In genomic region chr10:3933311-3933940, GRCm38 (mm10) we compare ENCODE assay signal across 27 mouse cellular contexts. TPM values are rescaled to one million over a fixed set of nuclear protein-coding genes. Genes with fewer than 3 reads are reported as not detected.
DNase-seq lines count a peak whose midpoint lies in the region; ATAC-seq and TF ChIP-seq lines count a peak whose summit lies in the region.
"Had no signal": no experiment of that assay in that cellular context is flagged by ENCODE, and none has a peak within 500 bp of the region (broad histone marks: within the 10 kb centered on the region; RNA-seq: fewer than 3 reads in every experiment).

No protein-coding gene starts in this region.

- peaks cover 4% of the 10 kb centered on the region for H3K4me1 ChIP-seq in ES-Bruce4 (ENCODE audit: control insufficient read depth, insufficient read depth, low read length)
- H3K4me1 ChIP-seq in embryonic facial prominence, embryonic 11.5 days (ENCODE audit: control insufficient read depth, insufficient read depth, low read length), result no peaks in the 10 kb centered on the region
- 0 out of 2 replicates have a peak, but pooled peaks cover 3% of the 10 kb centered on the region for H3K4me1 ChIP-seq in limb, embryonic 15.5 days
- H3K4me1 ChIP-seq: forebrain, embryonic 15.5 days; kidney, embryonic 15.5 days; liver, embryonic 15.5 days; midbrain, embryonic 12.5 days; neural tube, embryonic 13.5 days had no signal

- no peak overlapping the region for H3K9ac ChIP-seq in ES-Bruce4 (ENCODE audit: low read depth, poor library complexity, severe bottlenecking)
- no peak overlapping the region for H3K9ac ChIP-seq in embryonic facial prominence, embryonic 11.5 days (replicated peaks; ENCODE audit: low read length)
- no peak overlapping the region for H3K9ac ChIP-seq in limb, embryonic 15.5 days
- H3K9ac ChIP-seq: forebrain, embryonic 15.5 days; kidney, embryonic 15.5 days; liver, embryonic 15.5 days; lung, embryonic 14.5 days; midbrain, embryonic 12.5 days; neural tube, embryonic 13.5 days had no signal

- H3K27me3 ChIP-seq in ES-Bruce4 (ENCODE audit: control insufficient read depth, insufficient read depth, low read length, poor library complexity, severe bottlenecking), result no peaks in the 10 kb centered on the region
- no peaks in the 10 kb centered on the region for H3K27me3 ChIP-seq in embryonic facial prominence, embryonic 11.5 days (ENCODE audit: control insufficient read depth, insufficient read depth, low read length)
- no peaks in the 10 kb centered on the region for H3K27me3 ChIP-seq in limb, embryonic 15.5 days
- H3K27me3 ChIP-seq: forebrain, embryonic 15.5 days; kidney, embryonic 15.5 days; liver, embryonic 15.5 days; midbrain, embryonic 12.5 days; neural tube, embryonic 13.5 days had no signal

- peak; percentile 60 for DNase-seq in heart, adult 11 months
- DNase-seq in heart, postnatal 25 days (ENCODE audit: low spot score), result no peak
- peak; percentile 52 for DNase-seq in embryonic facial prominence, embryonic 11.5 days (ENCODE audit: low spot score)
- no peak for DNase-seq in gastrocnemius, postnatal 36 days
- DNase-seq in cerebellum, adult 9-11 months, result no peak
- DNase-seq: adrenal gland, postnatal 36 days; cerebellum, adult 18-20 months; cerebellum, postnatal 14 days; heart, postnatal 14 days; kidney, adult 18-20 months; kidney, postnatal 36 days; left cerebral cortex, postnatal 4 days; lung, embryonic 14.5 days; right cerebral cortex, postnatal 4 days; thymus, adult 18-20 months; thymus, postnatal 25 days had no signal

- no peaks in the 10 kb centered on the region for H3K36me3 ChIP-seq in ES-Bruce4 (ENCODE audit: control insufficient read depth, insufficient read depth, low read length, poor library complexity, severe bottlenecking)
- no peaks in the 10 kb centered on the region for H3K36me3 ChIP-seq in embryonic facial prominence, embryonic 11.5 days (replicated peaks; ENCODE audit: control insufficient read depth, insufficient read depth, low read depth, low read length)
- H3K36me3 ChIP-seq in limb, embryonic 15.5 days, result peaks cover 12% of the 10 kb centered on the region; the same call in 1 of the 2 replicates
- H3K36me3 ChIP-seq: forebrain, embryonic 15.5 days; G1E; liver, embryonic 15.5 days had no signal

- intact Hi-C loops in heart, postnatal 25 days (cut with DNase I), result no loop called here
- intact Hi-C loops in gastrocnemius, postnatal 36 days (cut with DNase I), result no loop called here

- no peaks in the 10 kb centered on the region for H3K9me3 ChIP-seq in ES-Bruce4 (replicated peaks; ENCODE audit: control insufficient read depth, insufficient read depth, low read length, poor library complexity, severe bottlenecking)
- no peaks in the 10 kb centered on the region for H3K9me3 ChIP-seq in embryonic facial prominence, embryonic 11.5 days (replicated peaks; ENCODE audit: control insufficient read depth, low read length)
- H3K9me3 ChIP-seq in limb, embryonic 15.5 days, result no peaks in the 10 kb centered on the region
- H3K9me3 ChIP-seq: forebrain, embryonic 10.5 days; forebrain, embryonic 15.5 days; G1E; kidney, embryonic 15.5 days; liver, embryonic 15.5 days; midbrain, embryonic 12.5 days; neural tube, embryonic 13.5 days had no signal

- TF ChIP-seq CTCF in ES-Bruce4 (IDR thresholded peaks at IDR 0.05; ENCODE audit: low read depth, low read length), result no peak

- TF ChIP-seq POLR2A in ES-Bruce4 (IDR thresholded peaks at IDR 0.05; ENCODE audit: insufficient read depth, low read length), result no peak

- no peak for TF ChIP-seq EP300 in ES-Bruce4 (IDR thresholded peaks at IDR 0.05; ENCODE audit: insufficient read depth, low read depth, low read length)

- 49% methylated on average over 12 of the region's 12 CpGs for WGBS in embryonic facial prominence, embryonic 11.5 days
- 29% methylated on average over 12 of the region's 12 CpGs for WGBS in limb, embryonic 15.5 days

- peak overlapping the region; percentile 55 for H3K27ac ChIP-seq in ES-Bruce4 (ENCODE audit: insufficient read depth, low read length)
- 0 out of 2 replicates have a peak overlapping the region, but pooled peaks have one; percentile 23 for H3K27ac ChIP-seq in embryonic facial prominence, embryonic 11.5 days (replicated peaks; ENCODE audit: low read depth, low read length)
- H3K27ac ChIP-seq in limb, embryonic 15.5 days, result no peak overlapping the region
- H3K27ac ChIP-seq: forebrain, embryonic 10.5 days; forebrain, embryonic 15.5 days; kidney, embryonic 15.5 days; liver, embryonic 15.5 days; midbrain, embryonic 12.5 days; neural tube, embryonic 13.5 days; stomach, postnatal 0 days had no signal

- H3K4me3 ChIP-seq in ES-Bruce4 (ENCODE audit: low read depth, low read length), result peak overlapping the region; percentile 49; the same call in 1 of the 2 replicates
- H3K4me3 ChIP-seq in embryonic facial prominence, embryonic 11.5 days (ENCODE audit: low read depth, low read length), result no peak overlapping the region
- H3K4me3 ChIP-seq in limb, embryonic 15.5 days, result no peak overlapping the region
- H3K4me3 ChIP-seq: forebrain, embryonic 10.5 days; forebrain, embryonic 15.5 days; kidney, embryonic 15.5 days; liver, embryonic 15.5 days; midbrain, embryonic 12.5 days; neural tube, embryonic 13.5 days had no signal

- ATAC-seq in embryonic facial prominence, embryonic 11.5 days (replicated peaks; ENCODE audit: insufficient number of reproducible peaks, low FRiP score, low TSS enrichment, low read depth), result no peak
- ATAC-seq in limb, embryonic 15.5 days (ENCODE audit: insufficient number of reproducible peaks, low FRiP score, low TSS enrichment, low read depth), result 0 out of 2 replicates have a peak, but pooled peaks have one; percentile 24
- ATAC-seq: forebrain, embryonic 15.5 days; hindbrain, embryonic 16.5 days had no signal

- H3K4me2 ChIP-seq in embryonic facial prominence, embryonic 11.5 days (ENCODE audit: low read depth, low read length), result no peak overlapping the region
- no peak overlapping the region for H3K4me2 ChIP-seq in limb, embryonic 15.5 days
- H3K4me2 ChIP-seq: forebrain, embryonic 15.5 days; kidney, embryonic 15.5 days; liver, embryonic 15.5 days; lung, embryonic 14.5 days; midbrain, embryonic 12.5 days; neural tube, embryonic 13.5 days had no signal

RNA-seq across cellular contexts. Expression of gene Mthfd1l, which starts 39.5 kb away (rescaled TPM):
- 1 to 10 TPM in 1 of 2 experiments, under 1 TPM in 1; 0.75 to 1.7 TPM for total RNA-seq in heart, postnatal 25 days (2021)
- polyA plus RNA-seq in ES-Bruce4 (2011; ENCODE audit: insufficient read depth, insufficient read length, low read depth, missing spikeins), result 48.5 and 53.6 TPM in 2 replicates
- 13.6 and 15.3 TPM in 2 replicates for polyA plus RNA-seq in embryonic facial prominence, embryonic 11.5 days (2014; fragmentation: Nextera tagmentation; extraction: Ambion mirVana)
- 8.3 and 9.0 TPM in 2 replicates for polyA plus RNA-seq in limb, embryonic 15.5 days (2015; fragmentation: Nextera tagmentation; extraction: Ambion mirVana)
- under 1 TPM; 0.72 to 0.74 TPM for total RNA-seq in gastrocnemius, postnatal 36 days (2021)

Comparison
In these comparisons a context has a peak if more than half of its experiments do, and no peak if none do; other contexts are left out.
1. DNase-seq: peak in heart, adult 11 months (single experiment) and embryonic facial prominence, embryonic 11.5 days (single experiment); none in heart, postnatal 25 days (single experiment), gastrocnemius, postnatal 36 days (0 of 2) and cerebellum, adult 9-11 months (single experiment).